Mouse (Mus musculus) heart, postnatal 0 days (tissue): ENCODE results near the gene Gm45213. TPM values are rescaled to one million over a fixed set of nuclear protein-coding genes. Genes with fewer than 3 reads are reported as not detected.

Source experiments
- ATAC-seq: fragments of 200-750 bp; cut with Nextera tagmentation; 2 replicates; pipeline ENCODE4 v1.8.0; 2017; ENCODE audit warnings: low read depth, moderate number of reproducible peaks, moderate library complexity; ENCODE audit not compliant: insufficient read depth
- DNase-seq: peaks from one replicate; pipeline ENCODE4 v3.0.0-alpha.2; 2016; ENCODE audit warnings: low spot score
- H3K27ac ChIP-seq: fragments of 300-500 bp; sonication (generic); 2 replicates; pipeline ENCODE4 v1.5.1; 2014; ENCODE audit warnings: low read depth, mild to moderate bottlenecking
- H3K27me3 ChIP-seq: fragments of 300-500 bp; sonication (generic); 2 replicates; pipeline ENCODE4 v1.6.1; 2014; ENCODE audit warnings: low read length, mixed read lengths; ENCODE audit not compliant: control insufficient read depth, insufficient read depth
- H3K36me3 ChIP-seq: fragments of 300-500 bp; sonication (generic); replicated peaks from 2 replicates; pipeline ENCODE4 v1.6.1; 2014; ENCODE audit warnings: low read length, mixed read lengths; ENCODE audit not compliant: control insufficient read depth, insufficient read depth
- H3K4me1 ChIP-seq: fragments of 300-500 bp; sonication (generic); 2 replicates; pipeline ENCODE4 v1.6.1; 2014; ENCODE audit warnings: antibody characterized with exemption; ENCODE audit not compliant: control insufficient read depth, insufficient read depth
- H3K4me2 ChIP-seq: fragments of 300-500 bp; sonication (generic); 2 replicates; pipeline ENCODE4 v1.6.1; 2014; ENCODE audit warnings: low read depth, mild to moderate bottlenecking, low read length, moderate library complexity
- H3K4me3 ChIP-seq: fragments of 300-500 bp; sonication (generic); 2 replicates; pipeline ENCODE4 v1.5.1; 2014; ENCODE audit warnings: low read depth, low read length
- H3K9ac ChIP-seq: fragments of 300-500 bp; sonication (generic); replicated peaks from 2 replicates; pipeline ENCODE4 v1.6.1; 2014; ENCODE audit warnings: low read depth, low read length, mixed read lengths
- H3K9me3 ChIP-seq: fragments of 300-500 bp; sonication (generic); replicated peaks from 2 replicates; pipeline ENCODE4 v1.6.1; 2016; ENCODE audit warnings: low read length; ENCODE audit not compliant: control insufficient read depth
- CTCF ChIP-seq: IDR thresholded peaks from 2 replicates; pipeline ENCODE4 v1.5.1; 2016; ENCODE audit warnings: antibody characterized with exemption, control low read depth, low read depth
- EP300 ChIP-seq: IDR thresholded peaks from 2 replicates; pipeline ENCODE4 v1.6.1; 2016; ENCODE audit warnings: antibody characterized with exemption, low read depth
- WGBS: fragments of 180-500 bp; shearing (Covaris S2); extraction: QIAGEN DNeasy Blood & Tissue Kit; methylation state at CpG from one replicate; pipeline ENCODE4 v1.1.7; 2014; 5-methylcytosine and 5-hydroxymethylcytosine counted together
- polyA plus RNA-seq: library from polyadenylated mRNA; unstranded; fragments of >200 nt; fragmentation: Nextera tagmentation; extraction: Ambion mirVana; gene quantifications from 2 replicates; pipeline ENCODE4 v1.2.1, GENCODE M21; 2015
- total RNA-seq: library from RNA; depleted of rRNA; stranded (reverse); fragments of >200 nt; gene quantifications from 2 replicates; pipeline ENCODE4 v1.2.3, GENCODE M21; 2014; ENCODE audit warnings: low replicate concordance; rRNA removed

Gm45213 gene
- total RNA-seq = not detected in 2 replicates
- polyA plus RNA-seq = not detected in 2 replicates

DNA sequence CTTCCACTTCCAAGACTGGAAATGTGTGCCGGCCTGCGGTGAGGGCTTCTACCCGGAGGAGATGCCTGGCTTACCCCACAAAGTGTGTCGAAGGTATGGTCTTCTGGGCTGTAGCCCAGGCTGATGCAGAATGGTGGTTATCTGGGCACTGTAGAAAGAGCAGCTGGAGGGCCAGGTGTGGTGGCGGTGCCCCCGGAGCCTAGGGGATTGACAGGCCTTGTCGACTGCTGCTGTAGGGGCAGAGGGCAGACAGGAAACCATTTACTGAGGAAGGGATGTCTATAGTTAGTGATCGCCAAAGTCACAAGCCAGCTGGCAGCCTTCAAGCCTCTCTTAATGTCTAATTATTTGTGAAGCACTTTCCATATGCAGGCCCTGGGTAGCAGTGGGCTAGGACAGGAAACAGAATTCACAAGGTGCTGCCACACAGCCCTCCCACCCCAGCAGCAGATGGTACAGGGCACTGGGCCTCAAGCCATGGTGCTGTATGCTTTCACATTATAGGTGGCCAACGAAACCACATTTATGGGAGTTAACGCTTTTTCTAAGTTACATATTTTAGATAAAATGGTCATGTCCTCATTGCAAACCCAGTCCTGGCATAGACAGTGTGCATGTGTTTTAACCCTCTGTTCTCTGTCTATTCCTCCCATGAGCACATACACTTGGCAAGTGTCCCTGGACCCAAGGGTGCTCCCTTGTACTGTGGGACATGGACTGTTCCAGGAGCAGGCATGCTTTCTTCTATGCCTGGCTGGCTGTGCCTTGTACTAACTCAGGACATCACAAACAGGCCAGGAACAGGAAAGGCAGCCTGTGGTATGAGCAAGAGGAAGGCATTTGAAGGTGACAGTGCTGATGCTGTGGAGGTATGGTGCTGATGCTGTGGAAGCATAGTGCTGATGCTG, at the start of gene Gm45213:
Gene Gm45213, plus strand, starts transcription at position 51 of the 908 bp plus-strand sequence.
- no peak for ATAC-seq
- no peak within 1 kb of the TSS for H3K4me3 ChIP-seq
- H3K4me2 ChIP-seq = no peak within 1 kb of the TSS
- H3K27ac ChIP-seq = no peak within 1 kb of the TSS
- no peaks in the 10 kb centered on the region for H3K4me1 ChIP-seq
- H3K9me3 ChIP-seq = no peaks in the 10 kb centered on the region
- no peak within 1 kb of the TSS for H3K9ac ChIP-seq
- DNase-seq = no peak
- no peaks in the 10 kb centered on the region for H3K36me3 ChIP-seq
- TF ChIP-seq CTCF (no peak), EP300 (no peak)
- WGBS = 75% methylated on average over 10 of the region's 10 CpGs
- no peaks in the 10 kb centered on the region for H3K27me3 ChIP-seq

DNA sequence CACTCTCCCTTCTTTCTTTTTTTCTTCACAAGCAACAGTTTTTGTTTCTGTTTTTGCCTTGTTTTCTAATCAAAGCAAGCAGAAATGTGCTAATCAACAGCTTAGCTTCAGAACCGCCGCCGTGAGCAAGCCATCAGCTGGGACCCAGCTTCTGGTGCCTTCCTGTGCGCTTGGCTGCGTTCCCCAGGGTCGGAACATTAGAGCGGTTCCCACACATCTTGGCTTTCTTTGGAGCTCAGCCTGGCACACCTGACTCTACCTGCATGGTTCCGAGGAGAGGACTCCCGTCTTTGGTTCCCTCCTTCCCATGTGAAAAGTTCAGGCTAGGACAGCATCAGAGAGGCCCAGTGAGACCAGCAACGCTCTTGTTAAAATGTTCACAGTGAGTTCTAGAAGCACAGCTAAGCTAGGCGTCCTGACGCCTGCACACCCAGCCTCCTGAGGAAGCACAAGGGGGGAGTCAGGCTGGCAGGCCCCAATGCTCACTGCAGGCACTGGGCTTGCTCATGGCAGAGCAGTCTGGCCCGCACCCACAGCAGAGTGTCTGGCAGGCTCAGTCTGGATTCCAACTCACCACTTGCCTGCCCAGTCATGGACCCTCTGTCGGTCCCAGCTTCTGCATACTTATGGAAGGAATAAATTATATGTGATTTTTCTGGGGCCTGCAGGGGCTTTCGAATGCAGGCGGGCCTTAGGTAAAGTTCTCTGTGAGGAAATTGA, 42.2 kb upstream of the Gm45213 start:
- H3K27ac ChIP-seq = no peak overlapping the region
- 83% methylated on average over 16 of the region's 16 CpGs for WGBS

DNA sequence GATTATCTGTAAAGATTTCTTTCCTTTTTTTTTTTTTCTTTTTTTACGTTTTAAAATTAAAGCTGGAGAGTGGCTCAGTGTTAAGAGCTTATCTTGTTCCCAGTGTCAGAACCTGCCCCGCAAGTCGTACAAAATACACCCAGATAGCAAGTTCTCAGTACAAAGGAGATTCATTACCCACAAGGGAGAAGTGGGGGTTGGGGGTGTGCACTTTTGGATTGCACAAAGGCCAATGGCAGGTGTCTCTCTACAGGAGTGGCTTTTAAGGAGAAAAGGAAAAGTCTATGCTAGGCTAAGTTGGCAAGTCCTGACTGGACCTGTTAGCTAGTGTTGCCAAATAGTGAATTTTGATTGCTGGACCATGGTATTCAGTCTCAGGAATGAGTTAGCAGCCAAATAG, 41.6 kb upstream of the Gm45213 start:
- no peak overlapping the region for H3K27ac ChIP-seq
- H3K4me2 ChIP-seq = no peak overlapping the region
- H3K36me3 ChIP-seq = no peaks in the 10 kb centered on the region
- 54% methylated on average over 3 of the region's 3 CpGs for WGBS
- TF ChIP-seq EP300 = no peak
- TF ChIP-seq CTCF = no peak
- no peak overlapping the region for H3K9ac ChIP-seq
- no peaks in the 10 kb centered on the region for H3K4me1 ChIP-seq
- H3K27me3 ChIP-seq = no peaks in the 10 kb centered on the region
- DNase-seq = no peak
- ATAC-seq = no peak
- H3K4me3 ChIP-seq = no peak overlapping the region
- no peaks in the 10 kb centered on the region for H3K9me3 ChIP-seq

More for the DNA sequence above, 42.2 kb upstream of the Gm45213 start:
- Histone ChIP-seq H3K9ac (no peak overlapping the region), H3K4me2 (no peak overlapping the region), H3K4me1 (no peaks in the 10 kb centered on the region), H3K4me3 (no peak overlapping the region), H3K9me3 (no peaks in the 10 kb centered on the region), H3K27me3 (no peaks in the 10 kb centered on the region), H3K36me3 (no peaks in the 10 kb centered on the region)
- TF ChIP-seq EP300 (no peak), CTCF (no peak)
- ATAC-seq (no peak), DNase-seq (no peak)

DNA sequence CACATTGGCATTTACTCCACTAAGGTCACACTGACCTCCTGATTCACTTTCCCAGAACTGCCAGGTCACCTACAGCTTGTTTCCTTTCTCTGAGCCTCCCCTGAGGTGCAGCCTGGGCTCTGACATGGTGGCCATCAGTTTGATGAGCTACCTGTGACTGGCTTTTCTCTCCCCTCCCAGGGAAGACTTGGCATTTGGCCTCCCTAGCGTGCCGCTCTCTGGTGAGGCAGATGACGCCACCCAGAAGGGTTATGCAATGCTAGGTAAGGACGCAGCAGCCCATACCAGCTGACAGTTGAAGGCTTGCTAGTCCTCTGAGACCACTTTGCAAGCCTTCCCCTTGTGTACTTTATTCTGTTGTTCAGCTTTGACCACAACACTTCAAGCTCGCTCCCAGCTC, 40.0 kb upstream of the Gm45213 start:
- Histone ChIP-seq H3K36me3 (no peaks in the 10 kb centered on the region), H3K4me2 (no peak overlapping the region), H3K27me3 (no peaks in the 10 kb centered on the region), H3K9ac (no peak overlapping the region), H3K4me1 (no peaks in the 10 kb centered on the region), H3K27ac (no peak overlapping the region), H3K9me3 (no peaks in the 10 kb centered on the region), H3K4me3 (no peak overlapping the region)
- ATAC-seq = no peak
- WGBS = 78% methylated on average over 5 of the region's 5 CpGs
- TF ChIP-seq EP300 (no peak), CTCF (no peak)
- no peak for DNase-seq

DNA sequence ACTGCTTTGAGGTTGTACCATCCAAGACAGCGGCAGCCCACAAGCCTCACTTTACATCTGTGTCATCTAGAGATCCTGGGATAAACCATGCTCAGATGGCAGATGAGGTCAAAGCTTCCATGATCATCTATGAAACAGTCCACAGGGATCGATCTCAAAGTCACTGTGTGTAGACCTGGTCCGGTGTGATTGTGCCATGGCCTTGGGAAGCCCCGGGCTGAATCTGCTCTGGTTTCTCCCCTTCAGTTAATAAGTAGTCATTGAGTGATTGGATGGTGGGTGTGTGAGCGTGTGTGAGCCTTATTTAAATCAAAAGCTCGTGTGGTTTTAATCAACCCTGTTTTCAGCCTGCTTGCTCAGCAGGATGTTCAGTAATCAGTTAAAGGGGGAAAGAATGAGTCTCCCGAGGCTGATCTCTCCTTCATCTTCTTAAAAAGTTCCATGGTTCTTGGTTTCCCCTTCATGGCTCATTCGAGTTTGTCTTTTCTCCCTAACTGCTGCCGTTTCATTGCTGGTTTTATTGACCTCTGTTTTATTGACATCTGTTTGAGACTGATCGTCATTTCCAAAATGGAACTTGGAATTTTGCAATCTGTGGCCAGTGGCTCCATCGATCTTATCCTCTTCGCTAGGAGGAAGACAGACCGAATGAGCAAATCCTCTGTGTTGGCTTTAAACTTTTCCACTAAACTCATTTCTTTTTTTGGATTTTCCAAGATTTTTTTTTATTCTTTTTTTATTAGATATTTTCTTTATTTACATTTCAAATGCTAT, 39.4 kb upstream of the Gm45213 start:
- DNase-seq = no peak
- 78% methylated on average over 13 of the region's 13 CpGs for WGBS
- Histone ChIP-seq H3K4me2 (no peak overlapping the region), H3K4me3 (no peak overlapping the region), H3K4me1 (no peaks in the 10 kb centered on the region), H3K27me3 (no peaks in the 10 kb centered on the region), H3K27ac (no peak overlapping the region), H3K36me3 (no peaks in the 10 kb centered on the region), H3K9me3 (no peaks in the 10 kb centered on the region), H3K9ac (no peak overlapping the region)
- TF ChIP-seq CTCF (no peak), EP300 (no peak)
- no peak for ATAC-seq
